Mouse (Mus musculus) midbrain, postnatal 0 days (tissue): ENCODE measurements at regions not wholly inside any gene's neighbourhood (a gene's known extent, or its start where the extent isn't known, plus 50 kb on each side); places are given as distances from the start of the nearest gene placed in this dataset.

Experiments used
- ATAC-seq: fragments of 200-750 bp; cut with Nextera tagmentation; 2 replicates; pipeline ENCODE4 v1.8.0; 2017; ENCODE audit warnings: moderate number of reproducible peaks, mild to moderate bottlenecking, moderate TSS enrichment, moderate library complexity; ENCODE audit not compliant: low FRiP score
- DNase-seq: peaks from one replicate; pipeline ENCODE4 v3.0.0-alpha.2; 2015; ENCODE audit warnings: low spot score
- H3K27ac ChIP-seq: fragments of 300-500 bp; sonication (generic); 2 replicates; pipeline ENCODE4 v1.5.1; 2014; ENCODE audit warnings: low read depth, mild to moderate bottlenecking, low read length, mixed read lengths
- H3K27me3 ChIP-seq: fragments of 300-500 bp; sonication (generic); 2 replicates; pipeline ENCODE4 v1.6.1; 2014; ENCODE audit warnings: low read length, control low read depth, mixed read lengths; ENCODE audit not compliant: insufficient read depth
- H3K36me3 ChIP-seq: fragments of 300-500 bp; sonication (generic); 2 replicates; pipeline ENCODE4 v1.6.1; 2014; ENCODE audit warnings: low read length, control low read depth, mixed read lengths; ENCODE audit not compliant: insufficient read depth
- H3K4me1 ChIP-seq: fragments of 300-500 bp; sonication (generic); 2 replicates; pipeline ENCODE4 v1.6.1; 2014; ENCODE audit warnings: mild to moderate bottlenecking, control low read depth, antibody characterized with exemption, low read length, mixed read lengths; ENCODE audit not compliant: insufficient read depth
- H3K4me2 ChIP-seq: fragments of 300-500 bp; sonication (generic); 2 replicates; pipeline ENCODE4 v1.6.1; 2014; ENCODE audit warnings: low read depth, mild to moderate bottlenecking, low read length, mixed read lengths; ENCODE audit not compliant: poor library complexity, severe bottlenecking
- H3K4me3 ChIP-seq: fragments of 300-500 bp; sonication (generic); 2 replicates; pipeline ENCODE4 v1.5.1; 2014; ENCODE audit warnings: low read depth, mild to moderate bottlenecking, low read length, moderate library complexity
- H3K9ac ChIP-seq: fragments of 300-500 bp; sonication (generic); replicated peaks from 2 replicates; pipeline ENCODE4 v1.6.1; 2014; ENCODE audit warnings: mild to moderate bottlenecking, low read length, moderate library complexity, mixed read lengths; ENCODE audit not compliant: poor library complexity, severe bottlenecking
- H3K9me3 ChIP-seq: fragments of 300-500 bp; sonication (generic); 2 replicates; pipeline ENCODE4 v1.6.1; 2016; ENCODE audit warnings: low read length, control low read depth
- CTCF ChIP-seq: IDR thresholded peaks from 2 replicates; pipeline ENCODE4 v1.5.1; 2016; ENCODE audit warnings: antibody characterized with exemption, mild to moderate bottlenecking
- WGBS: fragments of 180-500 bp; shearing (Covaris S2); extraction: QIAGEN DNeasy Blood & Tissue Kit; methylation state at CpG from one replicate; pipeline ENCODE4 v1.1.7; 2014; 5-methylcytosine and 5-hydroxymethylcytosine counted together

- H3K27ac ChIP-seq: no peak overlapping the region
- no peak for TF ChIP-seq CTCF
- DNase-seq: no peak
- H3K9me3 ChIP-seq: no peaks in the 10 kb centered on the region
- H3K4me1 ChIP-seq: no peaks in the 10 kb centered on the region
- no peaks in the 10 kb centered on the region for H3K27me3 ChIP-seq
- H3K4me3 ChIP-seq: no peak overlapping the region
- H3K4me2 ChIP-seq: no peak overlapping the region
- H3K9ac ChIP-seq: no peak overlapping the region
- WGBS: 87% methylated on average over 2 of the region's 2 CpGs
- ATAC-seq: no peak
- no peaks in the 10 kb centered on the region for H3K36me3 ChIP-seq
Measured at GRCm38 (mm10) chr12:74534882-74535281, 218.7 kb upstream of the Gm11042 start.

- H3K27ac ChIP-seq: no peak overlapping the region
- WGBS: 92% methylated on average over 5 of the region's 5 CpGs
- H3K27me3 ChIP-seq: no peaks in the 10 kb centered on the region
- no peaks in the 10 kb centered on the region for H3K4me1 ChIP-seq
- no peak for TF ChIP-seq CTCF
- ATAC-seq (no peak), DNase-seq (no peak)
- H3K4me3 ChIP-seq: no peak overlapping the region
- H3K9me3 ChIP-seq: no peaks in the 10 kb centered on the region
- no peak overlapping the region for H3K4me2 ChIP-seq
- H3K9ac ChIP-seq: no peak overlapping the region
- no peaks in the 10 kb centered on the region for H3K36me3 ChIP-seq
Measured at GRCm38 (mm10) chr12:74528983-74529566, 212.9 kb upstream of the Gm11042 start.

GRCm38 (mm10) chr12:74527190-74527621 is 211.0 kb upstream of the Gm11042 start:
- WGBS: 45% methylated on average over 2 of the region's 2 CpGs
- Histone ChIP-seq H3K4me1 (no peaks in the 10 kb centered on the region), H3K27ac (0 out of 2 replicates have a peak overlapping the region, but pooled peaks have one; percentile 0), H3K9me3 (no peaks in the 10 kb centered on the region), H3K27me3 (no peaks in the 10 kb centered on the region), H3K4me2 (no peak overlapping the region), H3K9ac (no peak overlapping the region), H3K36me3 (no peaks in the 10 kb centered on the region), H3K4me3 (no peak overlapping the region)
- no peak for TF ChIP-seq CTCF
- ATAC-seq: no peak
- DNase-seq: peak; percentile 79

GRCm38 (mm10) chr12:74523988-74524387 is 207.8 kb upstream of the Gm11042 start:
- no peak for TF ChIP-seq CTCF
- Histone ChIP-seq H3K9me3 (no peaks in the 10 kb centered on the region), H3K36me3 (no peaks in the 10 kb centered on the region), H3K4me2 (no peak overlapping the region), H3K4me1 (no peaks in the 10 kb centered on the region), H3K27ac (no peak overlapping the region), H3K4me3 (no peak overlapping the region), H3K9ac (no peak overlapping the region), H3K27me3 (no peaks in the 10 kb centered on the region)
- DNase-seq (no peak), ATAC-seq (no peak)

- no peak overlapping the region for H3K4me2 ChIP-seq
- ATAC-seq (no peak), DNase-seq (no peak)
- H3K4me3 ChIP-seq: no peak overlapping the region
- no peak for TF ChIP-seq CTCF
- H3K4me1 ChIP-seq: no peaks in the 10 kb centered on the region
- H3K9ac ChIP-seq: no peak overlapping the region
- 88% methylated on average over 6 of the region's 6 CpGs for WGBS
- no peak overlapping the region for H3K27ac ChIP-seq
- H3K36me3 ChIP-seq: no peaks in the 10 kb centered on the region
- H3K27me3 ChIP-seq: no peaks in the 10 kb centered on the region
- no peaks in the 10 kb centered on the region for H3K9me3 ChIP-seq
Measured at GRCm38 (mm10) chr12:74518032-74518431, 201.8 kb upstream of the Gm11042 start.

- H3K4me1 ChIP-seq: no peaks in the 10 kb centered on the region
- TF ChIP-seq CTCF: no peak
- H3K4me3 ChIP-seq: no peak overlapping the region
- no peaks in the 10 kb centered on the region for H3K36me3 ChIP-seq
- no peaks in the 10 kb centered on the region for H3K27me3 ChIP-seq
- peak; percentile 59 for DNase-seq
- no peak for ATAC-seq
- WGBS: 48% methylated on average over 3 of the region's 3 CpGs
- H3K4me2 ChIP-seq: no peak overlapping the region
- H3K27ac ChIP-seq: no peak overlapping the region
- no peaks in the 10 kb centered on the region for H3K9me3 ChIP-seq
- no peak overlapping the region for H3K9ac ChIP-seq
Measured at GRCm38 (mm10) chr12:74516527-74516926, 200.3 kb upstream of the Gm11042 start.
